Mouse (Mus musculus) hindbrain, embryonic 15.5 days (tissue): Measurements from ENCODE around the gene Tnks2. TPM values are rescaled to one million over a fixed set of nuclear protein-coding genes. Genes with fewer than 3 reads are reported as not detected.
"Not testable (repeated sequence)": the region's sequence is repeated elsewhere in the genome, so short reads cannot be mapped to it uniquely, and the experiment has no call there.

Experiments used
- ATAC-seq: fragments of 200-750 bp; cut with Nextera tagmentation; 2 replicates; pipeline ENCODE4 v1.8.0; 2017; ENCODE audit warnings: low read depth, moderate number of reproducible peaks, moderate TSS enrichment; ENCODE audit not compliant: low FRiP score
- H3K27ac ChIP-seq: fragments of 300-500 bp; sonication (generic); replicated peaks from 2 replicates; pipeline ENCODE4 v1.5.1; 2015; ENCODE audit warnings: mild to moderate bottlenecking, inconsistent platforms
- H3K27me3 ChIP-seq: fragments of 300-500 bp; sonication (generic); 2 replicates; pipeline ENCODE4 v1.6.1; 2015; ENCODE audit warnings: control low read depth, inconsistent platforms
- H3K36me3 ChIP-seq: fragments of 300-500 bp; sonication (generic); 2 replicates; pipeline ENCODE4 v1.6.1; 2015; ENCODE audit warnings: control low read depth, inconsistent platforms
- H3K4me1 ChIP-seq: fragments of 300-500 bp; sonication (generic); replicated peaks from 2 replicates; pipeline ENCODE4 v1.6.1; 2015; ENCODE audit warnings: control low read depth, inconsistent platforms
- H3K4me2 ChIP-seq: fragments of 300-500 bp; sonication (generic); 2 replicates; pipeline ENCODE4 v1.6.1; 2015; ENCODE audit warnings: moderate library complexity, mild to moderate bottlenecking, inconsistent platforms
- H3K4me3 ChIP-seq: fragments of 300-500 bp; sonication (generic); 2 replicates; pipeline ENCODE4 v1.5.1; 2015; ENCODE audit warnings: mild to moderate bottlenecking, inconsistent platforms
- H3K9ac ChIP-seq: fragments of 300-500 bp; sonication (generic); 2 replicates; pipeline ENCODE4 v1.6.1; 2015; ENCODE audit warnings: inconsistent platforms
- H3K9me3 ChIP-seq: fragments of 300-500 bp; sonication (generic); 2 replicates; pipeline ENCODE4 v1.6.1; 2016; ENCODE audit warnings: control low read depth, inconsistent platforms
- WGBS: fragments of 180-500 bp; shearing (Covaris S2); methylation state at CpG from one replicate; pipeline ENCODE4 v1.1.7; 2015; 5-methylcytosine and 5-hydroxymethylcytosine counted together
- polyA plus RNA-seq: library from polyadenylated mRNA; unstranded; fragments of >200 nt; fragmentation: Nextera tagmentation; extraction: Ambion mirVana; gene quantifications from 2 replicates; pipeline ENCODE4 v1.2.1, GENCODE M21; 2015

Tnks2 gene
- polyA plus RNA-seq, 1 experiment from 2014 or later = 43.2 TPM

GRCm38 (mm10) chr19:36808426-36809105 is 25.5 kb upstream of the Tnks2 start:
- Histone ChIP-seq H3K4me1 (no peaks in the 10 kb centered on the region; the same call in 1 of the 2 replicates), H3K4me2 (peak overlapping the region; percentile 30; the same call in 1 of the 2 replicates), H3K4me3 (no peak overlapping the region), H3K9ac (no peak overlapping the region), H3K27me3 (no peaks in the 10 kb centered on the region), H3K36me3 (no peaks in the 10 kb centered on the region), H3K27ac (no peak overlapping the region), H3K9me3 (no peaks in the 10 kb centered on the region)
- 41% methylated on average over 21 of the region's 21 CpGs for WGBS
- no peak for ATAC-seq

- no peak for ATAC-seq
- H3K4me3 ChIP-seq = no peak overlapping the region
- no peak overlapping the region for H3K27ac ChIP-seq
- no peaks in the 10 kb centered on the region for H3K27me3 ChIP-seq
- WGBS = 46% methylated on average over 12 of the region's 12 CpGs
- H3K36me3 ChIP-seq = no peaks in the 10 kb centered on the region
- H3K9me3 ChIP-seq = no peaks in the 10 kb centered on the region
- no peaks in the 10 kb centered on the region; the same call in 1 of the 2 replicates for H3K4me1 ChIP-seq
- H3K4me2 ChIP-seq = no peak overlapping the region
- no peak overlapping the region for H3K9ac ChIP-seq
Observed at GRCm38 (mm10) chr19:36809476-36810168, 24.4 kb upstream of the Tnks2 start.

- Histone ChIP-seq H3K4me2 (no peak overlapping the region), H3K27ac (no peak overlapping the region), H3K9ac (no peak overlapping the region), H3K27me3 (no peaks in the 10 kb centered on the region), H3K4me1 (peaks cover 9% of the 10 kb centered on the region; the same call in 1 of the 2 replicates), H3K36me3 (no peaks in the 10 kb centered on the region), H3K4me3 (no peak overlapping the region), H3K9me3 (no peaks in the 10 kb centered on the region)
- no peak for ATAC-seq
- WGBS = 38% methylated on average over 8 of the region's 8 CpGs
Observed at GRCm38 (mm10) chr19:36812011-36812410, 22.0 kb upstream of the Tnks2 start.

GRCm38 (mm10) chr19:36815396-36816271 is 18.4 kb upstream of the Tnks2 start:
- WGBS = 19% methylated on average over 32 of the region's 32 CpGs
- no peak overlapping the region for H3K9ac ChIP-seq

GRCm38 (mm10) chr19:36818141-36818885 is 15.7 kb upstream of the Tnks2 start:
- Histone ChIP-seq H3K27me3 (no peaks in the 10 kb centered on the region), H3K4me3 (peak overlapping the region; percentile 34), H3K36me3 (no peaks in the 10 kb centered on the region), H3K4me2 (peak overlapping the region; percentile 67), H3K27ac (peak overlapping the region; percentile 37), H3K4me1 (peaks cover 19% of the 10 kb centered on the region), H3K9ac (peak overlapping the region; percentile 33), H3K9me3 (no peaks in the 10 kb centered on the region)
- 4% methylated on average over 22 of the region's 22 CpGs for WGBS
- ATAC-seq = peak; percentile 52

More at GRCm38 (mm10) chr19:36815396-36816271, 18.4 kb upstream of the Tnks2 start:
- H3K27me3 ChIP-seq = no peaks in the 10 kb centered on the region
- peak overlapping the region; percentile 20 for H3K4me3 ChIP-seq
- no peaks in the 10 kb centered on the region for H3K36me3 ChIP-seq
- H3K4me1 ChIP-seq = peaks cover 19% of the 10 kb centered on the region
- peak overlapping the region; percentile 50 for H3K4me2 ChIP-seq
- peak; percentile 72 for ATAC-seq
- H3K9me3 ChIP-seq = no peaks in the 10 kb centered on the region
- no peak overlapping the region for H3K27ac ChIP-seq

GRCm38 (mm10) chr19:36819199-36819598 is 14.8 kb upstream of the Tnks2 start:
- H3K9ac ChIP-seq = no peak overlapping the region
- 67% methylated on average over 6 of the region's 6 CpGs for WGBS
- H3K4me1 ChIP-seq = peaks cover 19% of the 10 kb centered on the region
- H3K36me3 ChIP-seq = no peaks in the 10 kb centered on the region
- no peaks in the 10 kb centered on the region for H3K9me3 ChIP-seq
- no peak overlapping the region for H3K27ac ChIP-seq
- no peaks in the 10 kb centered on the region for H3K27me3 ChIP-seq
- no peak for ATAC-seq
- H3K4me3 ChIP-seq = no peak overlapping the region
- H3K4me2 ChIP-seq = no peak overlapping the region

- ATAC-seq = no peak
- WGBS = 86% methylated on average over 4 of the region's 4 CpGs
- Histone ChIP-seq H3K27me3 (no peaks in the 10 kb centered on the region), H3K4me1 (peaks cover 16% of the 10 kb centered on the region), H3K4me2 (no peak overlapping the region), H3K9me3 (no peaks in the 10 kb centered on the region), H3K36me3 (no peaks in the 10 kb centered on the region), H3K9ac (no peak overlapping the region), H3K4me3 (no peak overlapping the region), H3K27ac (no peak overlapping the region)
Observed at GRCm38 (mm10) chr19:36820469-36820868, 13.6 kb upstream of the Tnks2 start.

- H3K27ac ChIP-seq, H3K9me3 ChIP-seq, ATAC-seq, H3K36me3 ChIP-seq, H3K27me3 ChIP-seq, H3K4me2 ChIP-seq, H3K4me3 ChIP-seq, H3K9ac ChIP-seq: not testable (repeated sequence)
- peaks cover 10% of the 10 kb centered on the region for H3K4me1 ChIP-seq
- 82% methylated on average over 6 of the region's 6 CpGs for WGBS
Observed at GRCm38 (mm10) chr19:36821301-36821700, 12.7 kb upstream of the Tnks2 start.

GRCm38 (mm10) chr19:36822701-36823100 is 11.3 kb upstream of the Tnks2 start:
- H3K27ac ChIP-seq = no peak overlapping the region
- H3K27me3 ChIP-seq = no peaks in the 10 kb centered on the region
- no peak for ATAC-seq
- H3K4me3 ChIP-seq = no peak overlapping the region
- WGBS = 96% methylated on average over 4 of the region's 4 CpGs
- H3K9me3 ChIP-seq = no peaks in the 10 kb centered on the region
- H3K9ac ChIP-seq = no peak overlapping the region
- H3K4me1 ChIP-seq = peaks cover 10% of the 10 kb centered on the region
- H3K4me2 ChIP-seq = no peak overlapping the region
- H3K36me3 ChIP-seq = no peaks in the 10 kb centered on the region

- H3K4me1 ChIP-seq = no peaks in the 10 kb centered on the region
- H3K27me3 ChIP-seq = no peaks in the 10 kb centered on the region
- no peaks in the 10 kb centered on the region for H3K9me3 ChIP-seq
- H3K4me3 ChIP-seq = no peak overlapping the region
- 91% methylated on average over 5 of the region's 5 CpGs for WGBS
- no peak for ATAC-seq
- H3K4me2 ChIP-seq = no peak overlapping the region
- H3K27ac ChIP-seq = no peak overlapping the region
- no peak overlapping the region for H3K9ac ChIP-seq
- no peaks in the 10 kb centered on the region for H3K36me3 ChIP-seq
Observed at GRCm38 (mm10) chr19:36827650-36828049, 6.4 kb upstream of the Tnks2 start.

- no peaks in the 10 kb centered on the region for H3K36me3 ChIP-seq
- peaks cover 6% of the 10 kb centered on the region for H3K4me1 ChIP-seq
- 59% methylated on average over 8 of the region's 8 CpGs for WGBS
- H3K4me2 ChIP-seq = no peak overlapping the region
- H3K27me3 ChIP-seq = no peaks in the 10 kb centered on the region
- H3K9ac ChIP-seq = no peak overlapping the region
- H3K9me3 ChIP-seq = no peaks in the 10 kb centered on the region
- H3K4me3 ChIP-seq = no peak overlapping the region
- H3K27ac ChIP-seq = no peak overlapping the region
- ATAC-seq = no peak
Observed at GRCm38 (mm10) chr19:36828322-36828721, 5.7 kb upstream of the Tnks2 start.
